Mouse (Mus musculus) bone marrow, adult 2 months (tissue): ENCODE data around the gene Spcs2.

Experiments used
- CTCF ChIP-seq: fragments of 200-500 bp; IDR thresholded peaks from 2 replicates; pipeline ENCODE4 v1.5.1; 2011; ENCODE audit warnings: low read length, control low read depth; ENCODE audit not compliant: control insufficient read depth, insufficient read depth
- POLR2A ChIP-seq: fragments of 200-500 bp; IDR thresholded peaks from 2 replicates; pipeline ENCODE4 v1.6.1; 2011; ENCODE audit warnings: low read depth, mild to moderate bottlenecking, control low read depth, low read length, borderline replicate concordance; ENCODE audit not compliant: control insufficient read depth

- no peak for TF ChIP-seq CTCF
- TF ChIP-seq POLR2A: no peak
These were observed 40.8 kb downstream of the Spcs2 start for GRCm38 (mm10) chr7:99822426-99822825.
